Mouse (Mus musculus): Measurements from ENCODE around the gene Cnrip1. TPM values are rescaled to one million over a fixed set of nuclear protein-coding genes. Genes with fewer than 3 reads are reported as not detected.
"Not testable (repeated sequence)": the region's sequence is repeated elsewhere in the genome, so short reads cannot be mapped to it uniquely, and the experiment has no call there.

Cnrip1 gene
- polyA plus RNA-seq, 1 experiment from 2014 or later: 12.2 TPM

DNA sequence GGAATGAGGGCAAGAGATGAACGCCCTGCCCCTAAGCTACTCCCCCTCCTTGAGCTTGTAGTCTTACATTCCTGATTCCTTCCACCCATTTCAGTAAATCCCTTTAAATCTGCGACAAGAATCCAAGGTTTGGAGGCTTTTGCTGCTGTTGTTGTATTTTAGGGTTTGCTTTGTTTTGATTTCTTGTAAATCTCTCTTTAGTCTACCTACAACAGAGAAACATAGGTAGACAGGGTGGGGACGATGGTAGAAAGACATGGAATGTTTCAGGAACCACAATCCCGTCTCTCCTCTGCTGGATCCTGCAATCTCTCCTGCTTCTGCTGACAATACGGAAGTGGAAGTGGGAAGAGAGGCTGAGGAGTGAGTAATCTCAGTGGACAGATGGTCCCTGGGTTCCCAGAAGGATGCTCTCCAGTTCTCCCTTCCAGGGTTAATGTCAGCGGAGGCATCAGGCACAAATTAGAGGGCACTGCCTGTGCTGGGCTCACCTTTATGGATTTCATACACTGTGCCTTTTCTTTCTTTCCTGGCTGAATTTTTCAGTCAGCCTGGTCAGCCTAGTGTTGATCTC, 1.2 kb downstream of the Cnrip1 start:
- 0 out of 2 replicates have a peak overlapping the region, but pooled peaks have one; percentile 57 for H3K9ac ChIP-seq (ENCODE audit: low read depth, low read length)
- H3K27me3 ChIP-seq (replicated peaks; ENCODE audit: control insufficient read depth, insufficient read depth, low read length): 0 out of 2 replicates have a peak, but pooled peaks cover 4% of the 10 kb centered on the region
- peak overlapping the region; percentile 67 for H3K4me2 ChIP-seq (replicated peaks; ENCODE audit: low read depth)
- peak overlapping the region; percentile 47 for H3K4me3 ChIP-seq (ENCODE audit: low read depth, low read length)
- no peak for ATAC-seq
- H3K4me1 ChIP-seq (replicated peaks; ENCODE audit: control insufficient read depth, insufficient read depth, low read length): no peaks in the 10 kb centered on the region
- WGBS: 23% methylated on average over 6 of the region's 6 CpGs
- TF ChIP-seq CTCF (IDR thresholded peaks at IDR 0.05; ENCODE audit: low read depth): no peak
- H3K9me3 ChIP-seq (ENCODE audit: control insufficient read depth): no peaks in the 10 kb centered on the region
- H3K36me3 ChIP-seq (ENCODE audit: control insufficient read depth, insufficient read depth): no peaks in the 10 kb centered on the region
- peak overlapping the region; percentile 64; the same call in 1 of the 2 replicates for H3K27ac ChIP-seq (ENCODE audit: low read depth, low read length)

DNA sequence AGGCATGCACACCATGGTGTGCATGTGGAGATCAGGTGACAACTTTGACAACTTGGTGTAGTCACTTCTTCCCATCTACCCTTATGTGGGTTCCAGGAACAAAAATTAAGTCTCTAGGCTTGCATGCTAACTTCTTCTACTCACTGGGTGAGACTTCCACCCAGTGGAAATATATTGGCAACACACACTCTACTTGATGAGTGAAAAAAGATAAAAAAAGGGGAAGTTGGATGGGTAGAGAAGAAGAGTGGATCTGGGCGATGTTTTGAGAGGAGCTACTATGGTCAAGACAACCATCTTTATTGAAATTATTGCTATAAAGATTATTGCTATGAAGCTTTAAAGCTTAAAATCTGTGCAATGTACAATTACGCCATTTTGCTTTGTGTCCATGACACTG, 18.0 kb downstream of the Cnrip1 start:
- not testable (repeated sequence) for H3K4me2 ChIP-seq (replicated peaks; ENCODE audit: low read depth); H3K27ac ChIP-seq (ENCODE audit: low read depth, low read length); H3K9me3 ChIP-seq (ENCODE audit: control insufficient read depth); ATAC-seq; H3K4me3 ChIP-seq (ENCODE audit: low read depth, low read length); H3K27me3 ChIP-seq (replicated peaks; ENCODE audit: control insufficient read depth, insufficient read depth, low read length); H3K4me1 ChIP-seq (replicated peaks; ENCODE audit: control insufficient read depth, insufficient read depth, low read length); H3K36me3 ChIP-seq (ENCODE audit: control insufficient read depth, insufficient read depth); H3K9ac ChIP-seq (ENCODE audit: low read depth, low read length)
- WGBS: 99% methylated on average over 2 of the region's 2 CpGs

DNA sequence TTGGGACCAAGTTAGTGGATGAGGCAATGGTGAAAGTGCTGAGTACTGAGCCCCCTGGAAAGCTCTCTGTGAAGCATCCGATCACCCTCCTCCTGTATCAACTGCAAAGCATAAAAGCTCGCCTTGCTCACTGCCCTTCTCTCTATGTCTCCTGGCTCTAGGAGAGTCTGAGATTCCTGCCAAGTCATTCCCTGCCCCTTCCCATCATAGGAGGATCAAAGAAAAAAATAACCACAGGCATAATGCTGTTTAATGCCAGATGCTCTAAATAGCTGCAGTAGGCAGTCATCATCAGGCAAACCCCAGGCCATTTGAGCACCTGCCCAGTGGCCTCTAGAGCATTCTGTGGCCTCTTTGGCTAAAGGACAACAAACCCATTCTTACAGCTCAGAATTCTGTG, 24.3 kb downstream of the Cnrip1 start:
- Histone ChIP-seq H3K4me3 (ENCODE audit: low read depth, low read length) (no peak overlapping the region), H3K27me3 (replicated peaks; ENCODE audit: control insufficient read depth, insufficient read depth, low read length) (no peaks in the 10 kb centered on the region), H3K9me3 (ENCODE audit: control insufficient read depth) (no peaks in the 10 kb centered on the region), H3K4me2 (replicated peaks; ENCODE audit: low read depth) (no peak overlapping the region), H3K27ac (ENCODE audit: low read depth, low read length) (no peak overlapping the region), H3K4me1 (replicated peaks; ENCODE audit: control insufficient read depth, insufficient read depth, low read length) (no peaks in the 10 kb centered on the region), H3K36me3 (ENCODE audit: control insufficient read depth, insufficient read depth) (no peaks in the 10 kb centered on the region), H3K9ac (ENCODE audit: low read depth, low read length) (no peak overlapping the region)
- ATAC-seq: no peak
- 94% methylated on average over 2 of the region's 2 CpGs for WGBS
- TF ChIP-seq CTCF (IDR thresholded peaks at IDR 0.05; ENCODE audit: low read depth): no peak

- Histone ChIP-seq H3K27ac (ENCODE audit: low read depth, low read length) (no peak overlapping the region), H3K4me3 (ENCODE audit: low read depth, low read length) (no peak overlapping the region), H3K36me3 (ENCODE audit: control insufficient read depth, insufficient read depth) (no peaks in the 10 kb centered on the region), H3K4me1 (replicated peaks; ENCODE audit: control insufficient read depth, insufficient read depth, low read length) (no peaks in the 10 kb centered on the region), H3K9ac (ENCODE audit: low read depth, low read length) (no peak overlapping the region), H3K27me3 (replicated peaks; ENCODE audit: control insufficient read depth, insufficient read depth, low read length) (no peaks in the 10 kb centered on the region), H3K4me2 (replicated peaks; ENCODE audit: low read depth) (no peak overlapping the region), H3K9me3 (ENCODE audit: control insufficient read depth) (no peaks in the 10 kb centered on the region)
- no peak for ATAC-seq
- TF ChIP-seq CTCF (IDR thresholded peaks at IDR 0.05; ENCODE audit: low read depth): no peak
- 59% methylated on average over 3 of the region's 3 CpGs for WGBS
Observed at GRCm38 (mm10) chr11:17082086-17082485, 30.7 kb downstream of the Cnrip1 start.

DNA sequence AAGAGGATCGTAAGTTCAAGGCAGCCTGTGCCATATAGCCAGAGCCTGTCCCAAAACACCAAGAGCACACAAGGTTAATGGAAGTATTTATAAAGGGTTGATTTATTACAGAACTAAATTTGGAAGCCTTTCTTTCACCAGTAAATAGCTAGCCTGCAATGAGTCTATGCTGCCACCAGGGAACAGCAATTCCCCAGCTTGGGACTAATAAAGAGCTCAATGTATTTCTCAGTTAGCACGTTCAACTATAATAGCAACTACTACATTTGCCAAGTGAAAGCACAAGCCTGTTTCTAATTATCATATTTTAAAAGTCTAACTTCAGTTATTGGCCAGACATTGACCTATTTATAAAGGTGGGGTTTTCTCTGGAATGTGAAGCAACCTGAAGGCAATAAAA, 31.6 kb downstream of the Cnrip1 start:
- H3K9ac ChIP-seq (ENCODE audit: low read depth, low read length): no peak overlapping the region
- no peaks in the 10 kb centered on the region for H3K4me1 ChIP-seq (replicated peaks; ENCODE audit: control insufficient read depth, insufficient read depth, low read length)
- peak; percentile 78 for TF ChIP-seq CTCF (IDR thresholded peaks at IDR 0.05; ENCODE audit: low read depth)
- ATAC-seq: no peak
- H3K27ac ChIP-seq (ENCODE audit: low read depth, low read length): no peak overlapping the region
- H3K27me3 ChIP-seq (replicated peaks; ENCODE audit: control insufficient read depth, insufficient read depth, low read length): no peaks in the 10 kb centered on the region
- H3K36me3 ChIP-seq (ENCODE audit: control insufficient read depth, insufficient read depth): no peaks in the 10 kb centered on the region
- 49% methylated on average over 2 of the region's 2 CpGs for WGBS
- no peaks in the 10 kb centered on the region for H3K9me3 ChIP-seq (ENCODE audit: control insufficient read depth)
- no peak overlapping the region for H3K4me2 ChIP-seq (replicated peaks; ENCODE audit: low read depth)
- no peak overlapping the region for H3K4me3 ChIP-seq (ENCODE audit: low read depth, low read length)

GRCm38 (mm10) chr11:17083455-17083854, 32.1 kb downstream of the Cnrip1 start:
- Histone ChIP-seq H3K27me3 (replicated peaks; ENCODE audit: control insufficient read depth, insufficient read depth, low read length) (no peaks in the 10 kb centered on the region), H3K36me3 (ENCODE audit: control insufficient read depth, insufficient read depth) (no peaks in the 10 kb centered on the region), H3K4me2 (replicated peaks; ENCODE audit: low read depth) (no peak overlapping the region), H3K9me3 (ENCODE audit: control insufficient read depth) (no peaks in the 10 kb centered on the region), H3K4me3 (ENCODE audit: low read depth, low read length) (no peak overlapping the region), H3K27ac (ENCODE audit: low read depth, low read length) (no peak overlapping the region), H3K9ac (ENCODE audit: low read depth, low read length) (no peak overlapping the region), H3K4me1 (replicated peaks; ENCODE audit: control insufficient read depth, insufficient read depth, low read length) (no peaks in the 10 kb centered on the region)
- no peak for TF ChIP-seq CTCF (IDR thresholded peaks at IDR 0.05; ENCODE audit: low read depth)
- no peak for ATAC-seq
- WGBS: 89% methylated on average over 3 of the region's 3 CpGs

DNA sequence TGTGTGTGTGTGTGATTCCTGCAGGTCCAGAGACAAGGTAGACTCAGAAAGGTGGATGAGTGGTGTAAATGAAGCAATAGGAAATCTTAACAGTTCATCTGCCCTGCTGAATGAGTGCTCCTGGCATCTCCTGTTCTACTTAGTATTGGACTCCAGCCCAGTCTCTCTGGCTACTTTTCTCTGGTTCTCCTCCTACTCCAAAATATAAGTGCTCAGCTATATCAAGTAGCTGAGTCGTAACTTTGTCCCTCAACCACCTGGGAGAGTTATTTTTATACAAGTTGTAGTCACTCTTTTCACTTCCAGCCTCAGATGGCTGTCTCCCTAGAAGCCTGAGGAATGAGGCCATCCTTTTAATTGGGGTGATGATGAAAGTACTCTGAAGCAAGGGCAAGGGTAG, 32.5 kb downstream of the Cnrip1 start:
- no peak for ATAC-seq
- Histone ChIP-seq H3K9me3 (ENCODE audit: control insufficient read depth) (no peaks in the 10 kb centered on the region), H3K27me3 (replicated peaks; ENCODE audit: control insufficient read depth, insufficient read depth, low read length) (no peaks in the 10 kb centered on the region), H3K4me2 (replicated peaks; ENCODE audit: low read depth) (no peak overlapping the region), H3K4me3 (ENCODE audit: low read depth, low read length) (no peak overlapping the region), H3K27ac (ENCODE audit: low read depth, low read length) (no peak overlapping the region), H3K36me3 (ENCODE audit: control insufficient read depth, insufficient read depth) (no peaks in the 10 kb centered on the region), H3K9ac (ENCODE audit: low read depth, low read length) (no peak overlapping the region), H3K4me1 (replicated peaks; ENCODE audit: control insufficient read depth, insufficient read depth, low read length) (no peaks in the 10 kb centered on the region)
- 59% methylated on average over 1 of the region's 1 CpGs for WGBS
- no peak for TF ChIP-seq CTCF (IDR thresholded peaks at IDR 0.05; ENCODE audit: low read depth)
